Mouse (Mus musculus): ENCODE data around the gene Spn. TPM values are rescaled to one million over a fixed set of nuclear protein-coding genes. Genes with fewer than 3 reads are reported as not detected.

The Spn gene
- polyA plus RNA-seq, 1 experiment from 2014 or later, result not detected

DNA sequence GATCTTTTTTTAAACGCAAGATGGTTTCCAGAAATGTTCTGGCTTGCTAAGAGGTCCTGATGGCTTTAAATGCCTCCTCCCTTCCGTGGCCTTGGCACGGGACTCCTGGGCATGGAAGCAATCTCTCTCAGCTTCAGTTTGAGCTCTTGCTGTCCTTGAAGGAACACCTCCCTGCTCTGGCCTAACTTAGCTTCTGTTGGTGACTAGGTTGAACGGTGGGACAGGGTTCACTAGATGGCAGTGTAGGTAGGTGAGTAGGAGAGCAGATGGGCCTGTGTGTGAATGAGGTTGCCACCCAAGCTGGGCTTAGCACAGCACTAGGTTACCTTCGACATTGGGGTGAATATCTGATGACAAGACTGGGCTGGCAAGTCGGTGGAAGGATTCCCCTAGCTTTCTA lies 33.7 kb downstream of the Spn start:
- H3K27me3 ChIP-seq (ENCODE audit: control insufficient read depth, insufficient read depth, low read depth, low read length), result no peaks in the 10 kb centered on the region
- no peaks in the 10 kb centered on the region for H3K36me3 ChIP-seq (ENCODE audit: control insufficient read depth, insufficient read depth, low read length)
- peaks cover 11% of the 10 kb centered on the region; the same call in 1 of the 2 replicates for H3K4me1 ChIP-seq (ENCODE audit: control insufficient read depth, insufficient read depth, low read length)
- WGBS, result 73% methylated on average over 6 of the region's 6 CpGs
- peak overlapping the region; percentile 75 for H3K27ac ChIP-seq (ENCODE audit: low read length)
- no peak for ATAC-seq
- no peak overlapping the region; the same call in 1 of the 2 replicates for H3K9ac ChIP-seq (ENCODE audit: low read depth, low read length)
- H3K9me3 ChIP-seq (replicated peaks; ENCODE audit: control insufficient read depth, low read length, poor library complexity, severe bottlenecking), result no peaks in the 10 kb centered on the region
- no peak overlapping the region for H3K4me3 ChIP-seq (ENCODE audit: low read depth, low read length)
- no peak overlapping the region; the same call in 1 of the 2 replicates for H3K4me2 ChIP-seq (ENCODE audit: low read length)

DNA sequence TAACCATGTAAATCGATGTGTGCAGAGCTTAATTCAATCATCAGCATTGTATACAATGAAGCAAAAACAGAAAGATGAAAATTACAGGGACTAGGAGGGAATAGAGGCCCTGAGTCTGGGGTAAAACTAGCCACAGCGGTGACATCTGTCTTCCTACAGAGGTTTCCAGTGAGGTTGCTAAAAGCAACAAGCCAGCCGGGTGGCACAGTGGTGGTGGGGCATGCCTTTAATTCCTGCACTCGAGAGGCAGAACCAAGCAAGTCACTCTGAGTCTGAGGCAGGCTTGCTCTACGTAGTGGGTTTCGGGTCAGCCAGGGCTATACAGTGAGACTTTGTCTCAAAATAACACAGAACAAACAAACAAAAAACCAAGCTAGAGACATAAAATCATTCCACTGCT lies 35.5 kb downstream of the Spn start:
- H3K36me3 ChIP-seq (ENCODE audit: control insufficient read depth, insufficient read depth, low read length), result no peaks in the 10 kb centered on the region
- H3K4me2 ChIP-seq (ENCODE audit: low read length), result no peak overlapping the region
- 76% methylated on average over 6 of the region's 6 CpGs for WGBS
- peaks cover 11% of the 10 kb centered on the region; the same call in 1 of the 2 replicates for H3K4me1 ChIP-seq (ENCODE audit: control insufficient read depth, insufficient read depth, low read length)
- no peak overlapping the region for H3K9ac ChIP-seq (ENCODE audit: low read depth, low read length)
- no peaks in the 10 kb centered on the region for H3K27me3 ChIP-seq (ENCODE audit: control insufficient read depth, insufficient read depth, low read depth, low read length)
- H3K4me3 ChIP-seq (ENCODE audit: low read depth, low read length), result no peak overlapping the region
- no peak for ATAC-seq
- H3K27ac ChIP-seq (ENCODE audit: low read length), result no peak overlapping the region
- no peaks in the 10 kb centered on the region for H3K9me3 ChIP-seq (replicated peaks; ENCODE audit: control insufficient read depth, low read length, poor library complexity, severe bottlenecking)

DNA sequence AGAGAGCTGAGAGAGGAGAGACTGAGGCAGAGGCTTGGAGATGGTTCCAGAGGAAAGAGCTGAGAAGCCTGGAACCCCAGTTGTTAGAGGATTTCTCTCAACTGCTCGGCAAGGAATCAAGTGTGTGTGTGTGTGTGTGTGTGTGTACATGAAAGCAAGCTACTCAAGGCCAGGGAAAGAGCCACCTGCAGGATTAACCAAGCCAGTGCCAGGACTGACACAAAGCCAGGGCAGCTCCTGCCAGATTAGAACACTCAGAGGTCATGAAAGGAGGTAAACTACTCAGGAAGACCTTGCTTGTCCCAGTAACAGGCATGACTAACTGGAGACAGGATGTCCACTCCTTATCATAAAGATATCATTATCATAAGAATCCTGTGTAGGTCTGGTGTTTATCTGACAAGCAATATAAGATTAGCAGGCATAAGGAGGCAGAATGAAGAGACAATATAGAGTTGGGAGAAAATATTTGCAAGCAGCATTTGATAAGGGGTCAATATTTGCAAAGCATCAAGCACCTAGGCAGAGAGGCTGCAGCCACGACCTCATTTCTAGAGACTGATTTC lies 36.1 kb downstream of the Spn start:
- no peak overlapping the region for H3K27ac ChIP-seq (ENCODE audit: low read length)
- no peak overlapping the region for H3K9ac ChIP-seq (ENCODE audit: low read depth, low read length)
- H3K4me1 ChIP-seq (ENCODE audit: control insufficient read depth, insufficient read depth, low read length), result peaks cover 11% of the 10 kb centered on the region; the same call in 1 of the 2 replicates
- H3K4me2 ChIP-seq (ENCODE audit: low read length), result no peak overlapping the region
- H3K27me3 ChIP-seq (ENCODE audit: control insufficient read depth, insufficient read depth, low read depth, low read length), result no peaks in the 10 kb centered on the region
- H3K9me3 ChIP-seq (replicated peaks; ENCODE audit: control insufficient read depth, low read length, poor library complexity, severe bottlenecking), result no peaks in the 10 kb centered on the region
- H3K36me3 ChIP-seq (ENCODE audit: control insufficient read depth, insufficient read depth, low read length), result no peaks in the 10 kb centered on the region
- H3K4me3 ChIP-seq (ENCODE audit: low read depth, low read length), result no peak overlapping the region
- 47% methylated on average over 2 of the region's 2 CpGs for WGBS
- ATAC-seq, result no peak

DNA sequence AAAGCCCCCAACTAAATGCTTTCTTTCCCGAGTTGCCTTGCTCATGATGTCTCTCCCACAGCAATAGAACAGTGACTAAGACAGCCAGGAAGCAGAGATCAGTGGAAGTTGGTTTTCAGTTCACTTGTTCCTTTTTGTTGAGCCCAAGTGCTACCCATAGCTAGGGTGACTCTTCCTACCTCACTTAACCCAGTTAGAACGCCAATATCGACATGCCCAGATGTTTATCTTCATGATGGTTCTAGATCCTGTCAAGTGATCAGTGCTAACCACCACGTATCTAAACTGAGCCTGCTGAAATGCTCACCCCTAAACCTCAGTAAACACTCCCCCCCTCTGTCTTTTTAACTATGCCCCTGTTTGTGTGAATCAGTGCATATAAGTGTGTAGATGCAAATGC lies 38.1 kb downstream of the Spn start:
- Histone ChIP-seq H3K27ac (ENCODE audit: low read length) (no peak overlapping the region), H3K4me2 (ENCODE audit: low read length) (no peak overlapping the region), H3K36me3 (ENCODE audit: control insufficient read depth, insufficient read depth, low read length) (no peaks in the 10 kb centered on the region), H3K9ac (ENCODE audit: low read depth, low read length) (no peak overlapping the region), H3K4me3 (ENCODE audit: low read depth, low read length) (no peak overlapping the region), H3K4me1 (ENCODE audit: control insufficient read depth, insufficient read depth, low read length) (peaks cover 6% of the 10 kb centered on the region; the same call in 1 of the 2 replicates), H3K27me3 (ENCODE audit: control insufficient read depth, insufficient read depth, low read depth, low read length) (no peaks in the 10 kb centered on the region), H3K9me3 (replicated peaks; ENCODE audit: control insufficient read depth, low read length, poor library complexity, severe bottlenecking) (no peaks in the 10 kb centered on the region)
- WGBS, result 89% methylated on average over 4 of the region's 4 CpGs
- no peak for ATAC-seq

DNA sequence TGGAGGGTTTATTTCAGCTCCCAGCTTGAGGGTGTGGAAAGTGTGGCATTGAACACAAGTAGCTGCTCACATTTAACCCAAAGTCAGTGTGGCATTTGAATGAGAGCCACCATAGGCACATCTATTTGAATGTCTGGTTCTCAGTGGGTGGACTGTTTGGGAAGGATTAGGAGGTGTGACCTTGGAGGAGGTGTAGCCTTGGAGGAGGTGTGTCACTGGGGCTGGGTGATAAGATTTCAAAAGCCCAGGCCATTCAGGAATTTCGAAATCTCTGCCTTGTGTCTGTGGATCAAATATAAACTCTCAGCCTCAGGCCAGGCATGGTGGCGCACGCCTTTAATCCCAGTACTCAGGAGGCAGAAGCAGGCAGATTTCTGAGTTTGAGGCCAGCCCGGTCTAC lies 38.7 kb downstream of the Spn start:
- H3K9ac ChIP-seq (ENCODE audit: low read depth, low read length), result no peak overlapping the region
- no peaks in the 10 kb centered on the region for H3K27me3 ChIP-seq (ENCODE audit: control insufficient read depth, insufficient read depth, low read depth, low read length)
- no peaks in the 10 kb centered on the region for H3K36me3 ChIP-seq (ENCODE audit: control insufficient read depth, insufficient read depth, low read length)
- H3K27ac ChIP-seq (ENCODE audit: low read length), result no peak overlapping the region
- no peaks in the 10 kb centered on the region for H3K9me3 ChIP-seq (replicated peaks; ENCODE audit: control insufficient read depth, low read length, poor library complexity, severe bottlenecking)
- no peak overlapping the region for H3K4me2 ChIP-seq (ENCODE audit: low read length)
- peaks cover under 1% of the 10 kb centered on the region; the same call in 1 of the 2 replicates for H3K4me1 ChIP-seq (ENCODE audit: control insufficient read depth, insufficient read depth, low read length)
- H3K4me3 ChIP-seq (ENCODE audit: low read depth, low read length), result no peak overlapping the region
- WGBS, result 92% methylated on average over 4 of the region's 4 CpGs
- no peak for ATAC-seq

DNA sequence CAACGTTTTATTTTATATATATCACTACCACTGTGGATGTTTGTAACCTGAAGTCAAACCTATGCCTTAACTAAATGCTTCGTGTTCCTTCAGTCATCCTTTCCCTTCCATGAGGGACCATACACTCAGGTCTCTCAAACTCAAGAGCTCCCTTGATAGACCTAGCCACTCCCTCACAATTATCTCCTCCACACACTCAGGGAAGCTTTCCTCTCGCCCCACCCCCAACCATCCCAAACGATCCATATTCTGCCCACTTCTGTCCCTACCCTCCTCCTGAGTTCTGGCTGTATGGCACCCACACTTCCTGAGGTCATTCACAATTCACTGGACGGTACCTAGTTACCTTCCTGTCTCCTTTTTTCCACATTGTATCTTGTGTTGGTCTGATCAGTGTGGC lies 39.1 kb downstream of the Spn start:
- no peaks in the 10 kb centered on the region for H3K36me3 ChIP-seq (ENCODE audit: control insufficient read depth, insufficient read depth, low read length)
- ATAC-seq, result no peak
- no peaks in the 10 kb centered on the region for H3K9me3 ChIP-seq (replicated peaks; ENCODE audit: control insufficient read depth, low read length, poor library complexity, severe bottlenecking)
- H3K4me3 ChIP-seq (ENCODE audit: low read depth, low read length), result no peak overlapping the region
- no peaks in the 10 kb centered on the region for H3K27me3 ChIP-seq (ENCODE audit: control insufficient read depth, insufficient read depth, low read depth, low read length)
- 90% methylated on average over 5 of the region's 5 CpGs for WGBS
- no peaks in the 10 kb centered on the region for H3K4me1 ChIP-seq (ENCODE audit: control insufficient read depth, insufficient read depth, low read length)
- no peak overlapping the region for H3K9ac ChIP-seq (ENCODE audit: low read depth, low read length)
- H3K4me2 ChIP-seq (ENCODE audit: low read length), result no peak overlapping the region
- H3K27ac ChIP-seq (ENCODE audit: low read length), result no peak overlapping the region

DNA sequence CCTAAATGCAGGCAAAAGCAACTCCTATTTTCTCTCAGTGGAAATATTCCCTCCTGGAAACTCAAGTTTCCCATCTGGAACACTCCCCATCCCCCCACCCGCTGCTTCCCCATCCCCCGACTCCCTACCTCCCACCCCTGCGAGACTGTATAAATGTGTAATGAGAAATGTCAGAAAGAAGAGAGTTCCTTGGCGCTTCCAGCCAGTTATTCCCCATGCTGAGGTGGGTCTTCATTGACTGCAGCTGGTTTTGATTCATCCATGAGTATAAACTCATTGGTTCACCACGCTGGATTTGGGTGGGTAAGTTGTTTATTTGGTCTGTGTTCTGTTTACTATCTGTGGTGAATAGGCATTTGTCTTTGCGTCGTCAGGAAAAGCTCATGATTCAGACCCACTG lies 41.2 kb downstream of the Spn start:
- no peaks in the 10 kb centered on the region for H3K9me3 ChIP-seq (replicated peaks; ENCODE audit: control insufficient read depth, low read length, poor library complexity, severe bottlenecking)
- ATAC-seq, result no peak
- no peak overlapping the region for H3K4me2 ChIP-seq (ENCODE audit: low read length)
- H3K36me3 ChIP-seq (ENCODE audit: control insufficient read depth, insufficient read depth, low read length), result no peaks in the 10 kb centered on the region
- no peaks in the 10 kb centered on the region for H3K27me3 ChIP-seq (ENCODE audit: control insufficient read depth, insufficient read depth, low read depth, low read length)
- H3K4me3 ChIP-seq (ENCODE audit: low read depth, low read length), result no peak overlapping the region
- H3K4me1 ChIP-seq (ENCODE audit: control insufficient read depth, insufficient read depth, low read length), result no peaks in the 10 kb centered on the region
- 73% methylated on average over 7 of the region's 7 CpGs for WGBS
- H3K27ac ChIP-seq (ENCODE audit: low read length), result no peak overlapping the region
- no peak overlapping the region for H3K9ac ChIP-seq (ENCODE audit: low read depth, low read length)

DNA sequence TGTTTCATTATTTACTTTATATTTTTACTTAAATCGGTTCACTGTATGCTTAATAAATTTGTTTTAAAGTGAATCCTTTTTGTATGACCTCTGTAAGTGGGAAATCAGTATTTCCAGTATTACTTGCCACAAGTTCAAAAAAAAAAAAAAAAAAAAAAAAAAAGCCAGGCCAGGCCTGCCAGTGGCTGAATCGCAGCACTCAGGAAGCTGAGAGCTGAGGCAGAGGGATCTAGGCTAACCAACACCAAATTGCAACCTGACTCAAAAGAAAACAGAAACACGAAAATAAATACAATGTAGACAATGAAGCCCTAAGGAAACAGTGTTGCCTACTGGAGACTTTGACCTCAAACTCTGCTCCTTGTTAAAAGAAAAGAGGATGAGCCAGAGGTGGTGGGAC lies 43.7 kb downstream of the Spn start:
- H3K4me2 ChIP-seq (ENCODE audit: low read length), result no peak overlapping the region
- H3K36me3 ChIP-seq (ENCODE audit: control insufficient read depth, insufficient read depth, low read length), result no peaks in the 10 kb centered on the region
- no peak overlapping the region for H3K9ac ChIP-seq (ENCODE audit: low read depth, low read length)
- H3K9me3 ChIP-seq (replicated peaks; ENCODE audit: control insufficient read depth, low read length, poor library complexity, severe bottlenecking), result no peaks in the 10 kb centered on the region
- no peak for ATAC-seq
- H3K4me1 ChIP-seq (ENCODE audit: control insufficient read depth, insufficient read depth, low read length), result no peaks in the 10 kb centered on the region
- H3K4me3 ChIP-seq (ENCODE audit: low read depth, low read length), result no peak overlapping the region
- no peaks in the 10 kb centered on the region for H3K27me3 ChIP-seq (ENCODE audit: control insufficient read depth, insufficient read depth, low read depth, low read length)
- WGBS, result 81% methylated on average over 3 of the region's 3 CpGs
- H3K27ac ChIP-seq (ENCODE audit: low read length), result no peak overlapping the region

DNA sequence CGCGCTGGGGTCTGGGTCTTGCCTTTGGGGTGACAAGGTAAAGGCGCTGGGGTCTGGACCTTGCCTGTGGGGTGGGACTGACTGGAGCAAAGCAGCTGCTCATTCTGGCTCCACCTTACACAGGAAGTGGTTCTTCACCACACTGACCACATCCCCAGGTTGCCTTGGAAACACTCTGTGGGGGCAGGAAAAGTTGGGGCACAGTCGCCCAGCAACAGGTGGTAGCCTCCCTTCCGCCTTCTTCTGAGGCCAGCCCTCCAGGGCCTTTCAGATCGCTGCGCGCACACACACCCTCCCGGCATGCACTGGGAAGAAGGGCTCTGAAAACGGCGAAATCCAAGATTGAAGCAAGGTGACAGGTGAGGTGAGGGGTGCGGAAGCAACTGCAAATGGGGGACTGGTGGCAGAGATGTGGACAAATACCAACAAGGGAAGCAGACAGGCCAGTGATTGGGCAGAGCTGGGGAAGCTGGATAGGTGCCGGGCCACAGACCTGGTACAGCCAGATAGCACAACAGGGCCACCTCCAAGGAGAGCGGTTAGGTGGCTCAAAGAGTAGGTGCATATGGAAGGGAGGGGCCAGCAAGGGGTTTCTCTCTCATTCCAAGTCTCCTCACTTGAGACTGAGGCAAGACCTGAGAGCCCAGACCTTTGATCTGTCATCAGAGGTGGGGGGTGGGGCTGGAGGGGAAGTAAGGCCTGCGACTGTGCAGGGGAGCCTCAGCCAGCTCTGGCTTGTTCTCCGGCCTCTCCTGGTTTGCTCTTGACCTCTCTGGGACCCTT lies 46.3 kb downstream of the Spn start, which contains the start of gene AI467606:
TSS of gene AI467606 (plus strand) at position 246 of the 783 bp plus-strand sequence.
- Histone ChIP-seq H3K4me3 (ENCODE audit: low read depth, low read length) (no peak within 1 kb of the TSS), H3K4me1 (ENCODE audit: control insufficient read depth, insufficient read depth, low read length) (no peaks in the 10 kb centered on the region), H3K36me3 (ENCODE audit: control insufficient read depth, insufficient read depth, low read length) (no peaks in the 10 kb centered on the region), H3K9ac (ENCODE audit: low read depth, low read length) (no peak within 1 kb of the TSS), H3K4me2 (ENCODE audit: low read length) (no peak within 1 kb of the TSS), H3K9me3 (replicated peaks; ENCODE audit: control insufficient read depth, low read length, poor library complexity, severe bottlenecking) (no peaks in the 10 kb centered on the region), H3K27me3 (ENCODE audit: control insufficient read depth, insufficient read depth, low read depth, low read length) (no peaks in the 10 kb centered on the region), H3K27ac (ENCODE audit: low read length) (no peak within 1 kb of the TSS)
- 80% methylated on average over 16 of the region's 16 CpGs for WGBS
- ATAC-seq, result no peak
